Mouse (Mus musculus) kidney, embryonic 16.5 days (tissue): ENCODE results near the gene Apbb1ip. TPM values are rescaled to one million over a fixed set of nuclear protein-coding genes. Genes with fewer than 3 reads are reported as not detected.
A peak's percentile ranks its signal among the peaks of the same experiment; 100 is the strongest.

Experiments
- ATAC-seq: fragments of 200-750 bp; cut with Nextera tagmentation; 2 replicates; pipeline ENCODE4 v1.8.0; 2017; ENCODE audit warnings: moderate TSS enrichment; ENCODE audit not compliant: low FRiP score, low TSS enrichment
- H3K27ac ChIP-seq: fragments of 300-500 bp; sonication (generic); 2 replicates; pipeline ENCODE4 v1.5.1; 2014; ENCODE audit warnings: low read length
- H3K27me3 ChIP-seq: fragments of 300-500 bp; sonication (generic); 2 replicates; pipeline ENCODE4 v1.6.1; 2014; ENCODE audit warnings: low read length, control low read depth, mixed read lengths; ENCODE audit not compliant: insufficient read depth
- H3K36me3 ChIP-seq: fragments of 300-500 bp; sonication (generic); 2 replicates; pipeline ENCODE4 v1.6.1; 2014; ENCODE audit warnings: low read length, control low read depth, mixed read lengths; ENCODE audit not compliant: insufficient read depth
- H3K4me1 ChIP-seq: fragments of 300-500 bp; sonication (generic); 2 replicates; pipeline ENCODE4 v1.6.1; 2014; ENCODE audit warnings: low read length, control low read depth, mixed read lengths; ENCODE audit not compliant: insufficient read depth
- H3K4me2 ChIP-seq: fragments of 300-500 bp; sonication (generic); replicated peaks from 2 replicates; pipeline ENCODE4 v1.6.1; 2014; ENCODE audit warnings: low read depth, low read length
- H3K4me3 ChIP-seq: fragments of 300-500 bp; sonication (generic); 2 replicates; pipeline ENCODE4 v1.5.1; 2014; ENCODE audit warnings: mild to moderate bottlenecking, low read length
- H3K9ac ChIP-seq: fragments of 300-500 bp; sonication (generic); replicated peaks from 2 replicates; pipeline ENCODE4 v1.6.1; 2014; ENCODE audit warnings: low read length
- H3K9me3 ChIP-seq: fragments of 300-500 bp; sonication (generic); 2 replicates; pipeline ENCODE4 v1.6.1; 2016; ENCODE audit warnings: low read length, control low read depth
- WGBS: fragments of 180-500 bp; shearing (Covaris S2); extraction: QIAGEN DNeasy Blood & Tissue Kit; methylation state at CpG from one replicate; pipeline ENCODE4 v1.1.7; 2014; 5-methylcytosine and 5-hydroxymethylcytosine counted together
- polyA plus RNA-seq: library from polyadenylated mRNA; unstranded; fragments of >200 nt; fragmentation: Nextera tagmentation; extraction: Ambion mirVana; gene quantifications from 2 replicates; pipeline ENCODE4 v1.2.1, GENCODE M21; 2015

Apbb1ip gene
- polyA plus RNA-seq, 1 experiment from 2014 or later = 1.8 TPM

DNA sequence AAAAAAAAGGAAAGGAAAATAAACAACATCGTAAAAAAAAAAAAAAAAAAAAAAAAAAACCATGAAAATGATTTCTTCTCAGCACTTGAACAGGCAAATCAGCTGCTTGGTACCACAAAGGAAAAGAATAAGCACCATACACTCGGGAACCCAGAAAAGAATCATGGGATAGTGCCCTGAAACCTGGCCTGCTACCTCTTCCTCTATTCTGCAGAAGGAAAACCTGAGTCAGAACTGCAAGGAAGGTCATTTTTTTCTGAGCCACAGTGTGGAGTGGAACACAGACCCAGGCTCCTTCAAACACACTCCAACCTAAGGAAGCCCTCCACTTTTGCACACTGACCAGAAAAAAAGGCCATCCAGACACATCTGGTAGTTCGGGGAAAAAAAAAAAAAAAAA lies 24.1 kb upstream of the Apbb1ip start:
- peaks cover 5% of the 10 kb centered on the region; the same call in 1 of the 2 replicates for H3K27me3 ChIP-seq
- ATAC-seq = no peak
- H3K9ac ChIP-seq = no peak overlapping the region
- no peaks in the 10 kb centered on the region for H3K9me3 ChIP-seq
- no peak overlapping the region for H3K27ac ChIP-seq
- no peak overlapping the region for H3K4me3 ChIP-seq
- no peak overlapping the region for H3K4me2 ChIP-seq
- WGBS = 83% methylated on average over 3 of the region's 3 CpGs
- no peaks in the 10 kb centered on the region for H3K36me3 ChIP-seq
- H3K4me1 ChIP-seq = no peaks in the 10 kb centered on the region

DNA sequence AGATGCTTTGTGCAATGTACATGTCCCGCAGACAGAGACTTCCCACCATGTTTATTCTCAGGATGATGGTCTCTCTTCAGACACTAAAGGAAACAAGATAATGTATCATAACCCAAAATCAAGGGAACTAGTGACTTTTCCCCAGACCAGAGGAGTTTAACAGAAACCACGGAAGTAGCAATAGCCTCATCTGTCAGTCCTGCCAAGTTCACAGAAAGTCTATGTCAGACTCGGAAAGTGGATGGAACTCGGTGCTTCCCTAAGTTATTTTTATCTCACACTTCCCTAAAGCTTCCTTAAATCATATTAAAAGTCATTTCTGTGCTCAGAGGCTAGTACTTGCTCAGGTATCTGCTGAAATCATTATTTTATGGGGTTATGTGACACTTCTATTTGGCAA lies 21.4 kb upstream of the Apbb1ip start:
- no peaks in the 10 kb centered on the region for H3K27me3 ChIP-seq
- H3K36me3 ChIP-seq = no peaks in the 10 kb centered on the region
- ATAC-seq = no peak
- no peak overlapping the region for H3K4me2 ChIP-seq
- WGBS = 73% methylated on average over 4 of the region's 4 CpGs
- no peak overlapping the region for H3K27ac ChIP-seq
- H3K4me1 ChIP-seq = no peaks in the 10 kb centered on the region
- H3K9me3 ChIP-seq = no peaks in the 10 kb centered on the region
- no peak overlapping the region for H3K4me3 ChIP-seq
- H3K9ac ChIP-seq = no peak overlapping the region

- ATAC-seq = no peak
- no peaks in the 10 kb centered on the region for H3K4me1 ChIP-seq
- no peak overlapping the region for H3K4me2 ChIP-seq
- no peak overlapping the region for H3K9ac ChIP-seq
- H3K27ac ChIP-seq = no peak overlapping the region
- WGBS = 88% methylated on average over 2 of the region's 2 CpGs
- H3K36me3 ChIP-seq = no peaks in the 10 kb centered on the region
- no peaks in the 10 kb centered on the region for H3K27me3 ChIP-seq
- H3K9me3 ChIP-seq = no peaks in the 10 kb centered on the region
- H3K4me3 ChIP-seq = no peak overlapping the region
Measured at GRCm38 (mm10) chr2:22753461-22754075, 20.3 kb upstream of the Apbb1ip start.

DNA sequence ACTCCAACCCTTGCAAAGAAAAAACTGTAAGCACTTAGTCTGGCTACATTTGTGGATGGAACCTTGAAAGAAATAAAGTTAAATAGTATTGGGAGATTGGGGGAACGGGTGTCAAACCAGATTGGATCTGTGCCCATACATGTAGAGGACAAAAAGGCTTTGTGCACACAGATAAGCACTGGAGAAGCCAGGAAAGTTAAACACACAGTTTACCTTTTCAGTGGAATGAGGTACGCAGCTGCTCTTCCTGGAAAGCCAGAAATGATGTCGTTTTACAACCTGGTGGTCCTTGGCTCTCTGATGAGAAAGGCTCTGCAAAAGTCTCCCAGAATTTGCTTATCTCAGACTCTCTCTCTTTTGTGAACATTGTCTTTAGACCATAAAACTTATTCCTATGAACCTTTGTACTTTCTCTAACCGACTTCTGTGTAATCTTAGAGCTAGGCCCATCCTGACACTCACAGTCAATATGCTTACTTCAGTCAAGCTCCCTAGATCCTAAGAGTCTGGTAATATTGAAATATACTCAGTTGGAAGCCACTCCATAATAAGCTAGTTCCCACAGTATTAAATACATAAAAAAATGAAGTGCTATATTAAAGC lies 19.6 kb upstream of the Apbb1ip start:
- Histone ChIP-seq H3K4me2 (no peak overlapping the region), H3K27me3 (no peaks in the 10 kb centered on the region), H3K27ac (no peak overlapping the region), H3K9me3 (no peaks in the 10 kb centered on the region), H3K4me1 (no peaks in the 10 kb centered on the region), H3K9ac (no peak overlapping the region), H3K4me3 (no peak overlapping the region), H3K36me3 (no peaks in the 10 kb centered on the region)
- 75% methylated on average over 4 of the region's 4 CpGs for WGBS
- no peak for ATAC-seq

- Histone ChIP-seq H3K9me3 (no peaks in the 10 kb centered on the region), H3K27ac (no peak overlapping the region), H3K4me3 (no peak overlapping the region), H3K4me1 (no peaks in the 10 kb centered on the region), H3K9ac (no peak overlapping the region), H3K4me2 (no peak overlapping the region), H3K36me3 (no peaks in the 10 kb centered on the region), H3K27me3 (no peaks in the 10 kb centered on the region)
- no peak; the same call in 1 of the 2 replicates for ATAC-seq
- 83% methylated on average over 6 of the region's 6 CpGs for WGBS
Measured at GRCm38 (mm10) chr2:22755561-22755960, 18.3 kb upstream of the Apbb1ip start.

GRCm38 (mm10) chr2:22758310-22758972 lies 15.5 kb upstream of the Apbb1ip start:
- ATAC-seq = peak; percentile 69
- H3K36me3 ChIP-seq = no peaks in the 10 kb centered on the region
- H3K9ac ChIP-seq = no peak overlapping the region
- 0 out of 2 replicates have a peak, but pooled peaks cover 4% of the 10 kb centered on the region for H3K4me1 ChIP-seq
- no peaks in the 10 kb centered on the region for H3K27me3 ChIP-seq
- 43% methylated on average over 6 of the region's 6 CpGs for WGBS
- no peaks in the 10 kb centered on the region for H3K9me3 ChIP-seq
- H3K4me2 ChIP-seq = no peak overlapping the region
- H3K27ac ChIP-seq = no peak overlapping the region
- H3K4me3 ChIP-seq = no peak overlapping the region

DNA sequence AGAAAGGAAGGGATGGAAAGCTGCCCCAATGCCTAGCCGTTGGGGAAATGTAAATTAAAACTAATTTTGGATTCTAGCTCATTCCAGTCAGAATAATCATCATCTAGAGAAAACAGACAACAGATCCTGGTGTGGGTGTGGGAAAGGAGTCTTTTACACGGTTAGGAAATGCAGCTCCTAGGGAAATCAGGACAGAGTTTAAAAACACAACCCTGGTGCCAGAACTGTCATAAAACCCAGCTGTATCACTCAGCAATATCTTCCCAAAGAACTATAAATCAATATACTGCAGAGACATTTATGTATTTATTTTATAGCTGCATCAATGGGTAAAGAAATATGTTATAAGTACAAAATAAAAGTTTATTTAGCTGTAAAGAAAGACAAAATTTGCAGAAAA lies 13.4 kb upstream of the Apbb1ip start:
- no peaks in the 10 kb centered on the region for H3K27me3 ChIP-seq
- H3K36me3 ChIP-seq = no peaks in the 10 kb centered on the region
- H3K27ac ChIP-seq = no peak overlapping the region
- 28% methylated on average over 2 of the region's 2 CpGs for WGBS
- peak; percentile 57; the same call in 1 of the 2 replicates for ATAC-seq
- no peak overlapping the region for H3K9ac ChIP-seq
- no peak overlapping the region for H3K4me2 ChIP-seq
- H3K4me1 ChIP-seq = 0 out of 2 replicates have a peak, but pooled peaks cover 4% of the 10 kb centered on the region
- H3K9me3 ChIP-seq = no peaks in the 10 kb centered on the region
- H3K4me3 ChIP-seq = no peak overlapping the region

- ATAC-seq = no peak
- WGBS = 57% methylated on average over 7 of the region's 7 CpGs
Measured at GRCm38 (mm10) chr2:22761103-22761521, 12.8 kb upstream of the Apbb1ip start.

DNA sequence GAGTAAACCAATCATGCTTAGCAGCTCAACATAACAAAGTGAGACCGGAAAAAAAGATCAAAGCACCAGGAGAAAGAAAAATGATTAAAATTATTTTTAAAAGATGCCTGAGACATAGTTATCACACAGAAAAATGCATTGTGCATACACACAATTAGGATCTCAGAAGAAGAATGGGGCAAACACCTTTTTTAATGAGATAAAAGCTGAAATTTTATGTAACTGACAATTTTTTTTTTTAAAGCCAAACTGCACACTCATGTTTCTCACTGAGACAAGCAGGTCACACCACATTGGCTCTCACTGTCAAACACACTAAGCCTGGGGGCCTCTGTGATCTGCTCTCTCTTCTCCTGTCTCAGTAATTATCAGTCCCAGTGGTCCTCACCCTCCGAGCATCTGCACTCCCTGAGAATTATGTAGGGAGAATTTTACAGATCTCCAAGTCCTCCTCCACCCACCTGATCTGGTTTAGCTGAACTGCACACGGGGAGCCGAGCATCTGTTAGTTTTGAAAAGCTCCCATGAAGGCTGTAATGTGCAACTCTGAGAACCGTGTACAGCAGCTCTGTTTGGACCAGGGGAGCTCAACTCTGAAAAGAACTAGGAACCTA lies 9.0 kb upstream of the Apbb1ip start:
- ATAC-seq = no peak
- H3K36me3 ChIP-seq = no peaks in the 10 kb centered on the region
- H3K4me1 ChIP-seq = 0 out of 2 replicates have a peak, but pooled peaks cover 4% of the 10 kb centered on the region
- WGBS = 70% methylated on average over 5 of the region's 5 CpGs
- H3K27ac ChIP-seq = no peak overlapping the region
- H3K9me3 ChIP-seq = no peaks in the 10 kb centered on the region
- H3K4me2 ChIP-seq = no peak overlapping the region
- no peak overlapping the region for H3K4me3 ChIP-seq
- no peaks in the 10 kb centered on the region for H3K27me3 ChIP-seq
- no peak overlapping the region for H3K9ac ChIP-seq

More at GRCm38 (mm10) chr2:22761103-22761521, 12.8 kb upstream of the Apbb1ip start:
- H3K4me3 ChIP-seq = no peak overlapping the region
- 0 out of 2 replicates have a peak, but pooled peaks cover 4% of the 10 kb centered on the region for H3K4me1 ChIP-seq
- H3K27ac ChIP-seq = no peak overlapping the region
- H3K9ac ChIP-seq = no peak overlapping the region
- no peaks in the 10 kb centered on the region for H3K36me3 ChIP-seq
- no peaks in the 10 kb centered on the region for H3K9me3 ChIP-seq
- H3K4me2 ChIP-seq = no peak overlapping the region
- no peaks in the 10 kb centered on the region for H3K27me3 ChIP-seq
